Mouse (Mus musculus): ENCODE data around the gene 4933402N03Rik. TPM values are rescaled to one million over a fixed set of nuclear protein-coding genes. Genes with fewer than 3 reads are reported as not detected.

Gene 4933402N03Rik
- not detected in 2 replicates for polyA plus RNA-seq (2015; fragmentation: Nextera tagmentation; extraction: Ambion mirVana)

DNA sequence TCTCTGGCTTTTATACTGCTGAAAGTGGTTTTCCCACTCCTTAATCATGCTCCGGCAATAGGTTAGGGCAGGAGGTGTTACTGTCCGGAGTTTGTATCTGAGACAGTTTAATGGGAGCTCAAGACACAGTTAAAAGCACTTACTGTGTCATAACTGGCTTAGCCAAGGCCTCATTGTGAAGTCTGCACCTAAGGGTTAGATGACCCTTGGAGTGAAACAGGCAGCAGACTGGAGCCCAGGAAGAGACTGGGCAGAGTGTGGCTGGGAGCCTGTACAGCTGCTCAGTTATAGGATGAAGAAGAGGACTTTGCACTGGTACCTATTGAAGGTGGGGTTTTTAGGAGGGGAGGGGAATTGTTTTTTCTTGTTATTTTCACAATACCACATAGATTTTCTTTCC lies at the start of gene 4933402N03Rik:
TSS of gene 4933402N03Rik (minus strand) at position 101 of the 400 bp plus-strand sequence.
- H3K9me3 ChIP-seq = no peaks in the 10 kb centered on the region
- H3K4me3 ChIP-seq = no peak within 1 kb of the TSS
- no peak within 1 kb of the TSS for H3K4me2 ChIP-seq (replicated peaks)
- 93% methylated on average over 2 of the region's 2 CpGs for WGBS
- H3K4me1 ChIP-seq = no peaks in the 10 kb centered on the region
- H3K9ac ChIP-seq (replicated peaks) = no peak within 1 kb of the TSS
- no peak for ATAC-seq (replicated peaks)
- H3K36me3 ChIP-seq = no peaks in the 10 kb centered on the region
- no peak within 1 kb of the TSS for H3K27ac ChIP-seq (replicated peaks)
- no peaks in the 10 kb centered on the region for H3K27me3 ChIP-seq

- WGBS = 95% methylated on average over 14 of the region's 14 CpGs
- H3K4me1 ChIP-seq = no peaks in the 10 kb centered on the region
- no peaks in the 10 kb centered on the region for H3K36me3 ChIP-seq
- no peaks in the 10 kb centered on the region for H3K9me3 ChIP-seq
- no peak overlapping the region for H3K27ac ChIP-seq (replicated peaks)
- H3K4me3 ChIP-seq = no peak overlapping the region
- H3K27me3 ChIP-seq = no peaks in the 10 kb centered on the region
- no peak overlapping the region for H3K4me2 ChIP-seq (replicated peaks)
- H3K9ac ChIP-seq (replicated peaks) = no peak overlapping the region
- no peak for ATAC-seq (replicated peaks)
These were observed 41.9 kb upstream of the 4933402N03Rik start for GRCm38 (mm10) chr7:131187996-131188395.

- Histone ChIP-seq H3K4me2 (replicated peaks) (no peak overlapping the region), H3K27ac (replicated peaks) (no peak overlapping the region), H3K9me3 (no peaks in the 10 kb centered on the region), H3K36me3 (no peaks in the 10 kb centered on the region), H3K9ac (replicated peaks) (no peak overlapping the region), H3K27me3 (no peaks in the 10 kb centered on the region), H3K4me1 (no peaks in the 10 kb centered on the region), H3K4me3 (no peak overlapping the region)
- ATAC-seq (replicated peaks) = no peak
- 78% methylated on average over 8 of the region's 8 CpGs for WGBS
These were observed 40.9 kb upstream of the 4933402N03Rik start for GRCm38 (mm10) chr7:131187047-131187446.

GRCm38 (mm10) chr7:131184339-131184738 lies 38.2 kb upstream of the 4933402N03Rik start:
- Histone ChIP-seq H3K27ac (replicated peaks) (no peak overlapping the region), H3K9me3 (no peaks in the 10 kb centered on the region), H3K4me1 (no peaks in the 10 kb centered on the region), H3K4me3 (no peak overlapping the region), H3K4me2 (replicated peaks) (no peak overlapping the region), H3K27me3 (no peaks in the 10 kb centered on the region), H3K36me3 (no peaks in the 10 kb centered on the region), H3K9ac (replicated peaks) (no peak overlapping the region)
- 69% methylated on average over 8 of the region's 8 CpGs for WGBS
- ATAC-seq (replicated peaks) = no peak

- 27% methylated on average over 4 of the region's 4 CpGs for WGBS
- no peak for ATAC-seq (replicated peaks)
These were observed 36.6 kb upstream of the 4933402N03Rik start for GRCm38 (mm10) chr7:131182685-131183084.

DNA sequence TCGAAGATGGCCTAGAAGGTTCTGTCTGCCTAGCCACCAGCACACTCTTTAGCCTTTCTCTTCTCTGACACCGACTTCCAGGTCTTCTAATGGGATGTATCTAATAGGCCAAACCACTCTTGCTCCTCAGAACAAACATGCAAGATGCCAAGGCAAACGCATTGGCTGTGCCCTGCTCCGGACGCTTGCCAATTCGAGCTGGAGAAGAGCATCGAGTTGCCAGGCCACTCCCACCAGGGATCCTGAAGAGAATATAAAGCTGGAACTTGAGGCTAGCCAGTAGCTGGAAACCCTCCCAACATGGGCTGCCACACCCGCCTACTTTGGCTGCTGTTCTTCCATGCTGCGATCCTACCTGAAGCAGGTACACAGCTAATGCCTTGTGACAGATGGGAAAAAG lies 28.0 kb upstream of the 4933402N03Rik start, which contains the start of gene 5430419D17Rik:
TSS of gene 5430419D17Rik (plus strand) at position 282 of the 400 bp plus-strand sequence.
- no peak within 1 kb of the TSS for H3K9ac ChIP-seq (replicated peaks)
- H3K4me3 ChIP-seq = no peak within 1 kb of the TSS
- H3K36me3 ChIP-seq = no peaks in the 10 kb centered on the region
- no peaks in the 10 kb centered on the region for H3K9me3 ChIP-seq
- WGBS = 88% methylated on average over 9 of the region's 9 CpGs
- ATAC-seq (replicated peaks) = no peak
- H3K27ac ChIP-seq (replicated peaks) = no peak within 1 kb of the TSS
- H3K4me1 ChIP-seq = no peaks in the 10 kb centered on the region
- no peak within 1 kb of the TSS for H3K4me2 ChIP-seq (replicated peaks)
- no peaks in the 10 kb centered on the region for H3K27me3 ChIP-seq

More at GRCm38 (mm10) chr7:131182685-131183084, 36.6 kb upstream of the 4933402N03Rik start:
- Histone ChIP-seq H3K4me1 (no peaks in the 10 kb centered on the region), H3K27me3 (no peaks in the 10 kb centered on the region), H3K9me3 (no peaks in the 10 kb centered on the region), H3K36me3 (no peaks in the 10 kb centered on the region), H3K9ac (replicated peaks) (no peak overlapping the region), H3K27ac (replicated peaks) (no peak overlapping the region), H3K4me2 (replicated peaks) (no peak overlapping the region), H3K4me3 (no peak overlapping the region)

DNA sequence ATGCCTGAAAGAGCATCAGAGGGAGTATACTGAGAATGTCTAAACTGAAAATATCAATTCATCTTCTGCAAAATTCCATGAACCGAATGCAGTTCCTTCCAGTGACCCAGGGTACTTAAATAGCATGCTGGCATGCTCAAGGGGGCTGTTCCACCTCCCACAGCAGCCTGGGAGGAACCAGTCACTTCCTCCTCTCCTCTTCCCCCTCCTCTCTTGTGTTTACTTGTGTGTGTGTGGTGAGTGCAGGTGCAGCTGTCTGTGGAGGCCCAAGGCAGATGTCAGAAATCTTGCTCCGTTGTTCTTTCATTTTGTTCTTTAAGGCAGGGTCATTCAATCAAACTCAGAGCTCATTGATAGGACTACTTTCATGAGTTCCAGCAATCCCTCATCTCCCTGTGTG lies 23.0 kb upstream of the 4933402N03Rik start:
- no peak for ATAC-seq (replicated peaks)
- no peaks in the 10 kb centered on the region for H3K4me1 ChIP-seq
- H3K27ac ChIP-seq (replicated peaks) = no peak overlapping the region
- H3K36me3 ChIP-seq = no peaks in the 10 kb centered on the region
- H3K9ac ChIP-seq (replicated peaks) = no peak overlapping the region
- WGBS = 73% methylated on average over 2 of the region's 2 CpGs
- H3K4me2 ChIP-seq (replicated peaks) = no peak overlapping the region
- H3K9me3 ChIP-seq = no peaks in the 10 kb centered on the region
- no peak overlapping the region for H3K4me3 ChIP-seq
- H3K27me3 ChIP-seq = no peaks in the 10 kb centered on the region

- H3K9ac ChIP-seq (replicated peaks) = no peak overlapping the region
- H3K9me3 ChIP-seq = no peaks in the 10 kb centered on the region
- no peak overlapping the region for H3K27ac ChIP-seq (replicated peaks)
- no peaks in the 10 kb centered on the region for H3K4me1 ChIP-seq
- H3K4me3 ChIP-seq = no peak overlapping the region
- H3K4me2 ChIP-seq (replicated peaks) = no peak overlapping the region
- ATAC-seq (replicated peaks) = no peak
- no peaks in the 10 kb centered on the region for H3K36me3 ChIP-seq
- WGBS = 80% methylated on average over 3 of the region's 3 CpGs
- no peaks in the 10 kb centered on the region for H3K27me3 ChIP-seq
These were observed 21.7 kb upstream of the 4933402N03Rik start for GRCm38 (mm10) chr7:131167771-131168170.

DNA sequence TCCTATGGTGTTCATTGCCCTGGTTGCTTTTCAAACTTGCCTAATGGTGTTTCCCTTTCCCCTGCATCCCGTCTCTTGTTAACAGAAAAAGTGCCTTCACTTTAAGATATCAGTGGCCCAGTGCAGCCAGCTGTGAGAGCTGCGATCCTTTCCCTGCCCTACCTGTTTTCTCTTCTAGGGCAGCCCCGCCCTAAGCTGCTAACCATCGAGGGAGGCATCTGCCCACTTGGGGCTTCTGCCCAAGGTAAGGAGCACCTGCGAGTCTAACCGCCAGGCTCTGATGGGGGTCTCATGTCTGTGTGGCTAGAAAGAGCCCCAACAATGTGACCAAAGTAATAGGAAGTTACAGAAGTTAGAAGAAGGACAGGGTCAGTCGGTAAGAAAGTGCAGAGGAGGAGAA lies 16.1 kb upstream of the 4933402N03Rik start:
- no peak overlapping the region for H3K9ac ChIP-seq (replicated peaks)
- WGBS = 78% methylated on average over 7 of the region's 7 CpGs
- H3K27ac ChIP-seq (replicated peaks) = no peak overlapping the region
- no peaks in the 10 kb centered on the region for H3K4me1 ChIP-seq
- no peak for ATAC-seq (replicated peaks)
- H3K9me3 ChIP-seq = no peaks in the 10 kb centered on the region
- H3K27me3 ChIP-seq = no peaks in the 10 kb centered on the region
- no peak overlapping the region for H3K4me3 ChIP-seq
- no peak overlapping the region for H3K4me2 ChIP-seq (replicated peaks)
- no peaks in the 10 kb centered on the region for H3K36me3 ChIP-seq

DNA sequence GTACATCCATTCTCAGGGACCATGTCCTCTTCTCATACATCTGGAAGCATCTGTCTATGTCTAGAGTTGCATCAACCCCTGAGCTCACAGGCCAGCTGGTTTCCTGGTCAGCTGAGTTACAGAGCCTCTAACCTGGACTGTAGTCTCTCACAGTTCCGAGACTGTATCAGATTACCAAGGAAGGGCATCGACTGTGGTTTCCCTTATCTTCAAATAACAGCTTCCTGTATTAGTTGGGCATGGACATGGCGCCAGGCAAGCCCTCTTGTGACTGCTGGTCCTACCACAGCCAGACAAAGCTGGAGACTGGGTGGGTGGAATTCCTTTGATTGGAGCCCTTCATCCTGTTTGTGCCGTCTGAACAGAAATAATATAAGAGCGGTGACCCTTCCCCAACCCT lies 6.9 kb upstream of the 4933402N03Rik start:
- no peak overlapping the region for H3K4me3 ChIP-seq
- H3K4me2 ChIP-seq (replicated peaks) = no peak overlapping the region
- no peaks in the 10 kb centered on the region for H3K27me3 ChIP-seq
- H3K4me1 ChIP-seq = no peaks in the 10 kb centered on the region
- no peak overlapping the region for H3K27ac ChIP-seq (replicated peaks)
- WGBS = 87% methylated on average over 5 of the region's 5 CpGs
- no peaks in the 10 kb centered on the region for H3K36me3 ChIP-seq
- H3K9ac ChIP-seq (replicated peaks) = no peak overlapping the region
- H3K9me3 ChIP-seq = no peaks in the 10 kb centered on the region
- ATAC-seq (replicated peaks) = no peak

- no peak for ATAC-seq (replicated peaks)
- H3K4me2 ChIP-seq (replicated peaks) = no peak overlapping the region
- H3K9me3 ChIP-seq = no peaks in the 10 kb centered on the region
- no peak overlapping the region for H3K9ac ChIP-seq (replicated peaks)
- H3K27me3 ChIP-seq = no peaks in the 10 kb centered on the region
- H3K4me3 ChIP-seq = no peak overlapping the region
- H3K27ac ChIP-seq (replicated peaks) = no peak overlapping the region
- WGBS = 78% methylated on average over 3 of the region's 3 CpGs
- H3K4me1 ChIP-seq = no peaks in the 10 kb centered on the region
- H3K36me3 ChIP-seq = no peaks in the 10 kb centered on the region
These were observed 4.1 kb upstream of the 4933402N03Rik start for GRCm38 (mm10) chr7:131150179-131150578.

DNA sequence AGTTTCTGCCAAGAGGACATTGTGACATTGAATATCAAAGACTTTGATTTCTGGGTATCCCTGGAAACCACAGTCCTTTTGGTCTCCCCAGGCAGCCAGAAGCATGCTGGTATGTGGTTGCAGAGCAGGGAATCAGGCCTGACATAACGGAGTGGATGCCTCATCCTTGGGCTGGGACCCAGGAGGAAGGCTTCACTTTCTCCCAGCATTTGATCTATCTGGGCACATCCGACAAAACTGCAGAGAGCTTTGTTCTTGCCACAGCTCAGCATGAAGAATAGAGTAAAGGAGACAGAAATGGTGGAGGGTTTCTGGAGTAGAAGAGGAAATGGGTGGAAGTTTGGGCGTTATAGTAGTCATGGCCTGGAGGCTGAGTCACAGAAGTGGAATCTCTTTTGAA lies 12.9 kb downstream of the 4933402N03Rik start:
- no peaks in the 10 kb centered on the region for H3K4me1 ChIP-seq
- no peaks in the 10 kb centered on the region for H3K27me3 ChIP-seq
- no peak for ATAC-seq (replicated peaks)
- H3K9me3 ChIP-seq = no peaks in the 10 kb centered on the region
- H3K4me3 ChIP-seq = no peak overlapping the region
- no peak overlapping the region for H3K9ac ChIP-seq (replicated peaks)
- no peak overlapping the region for H3K27ac ChIP-seq (replicated peaks)
- WGBS = 74% methylated on average over 3 of the region's 3 CpGs
- H3K36me3 ChIP-seq = no peaks in the 10 kb centered on the region
- no peak overlapping the region for H3K4me2 ChIP-seq (replicated peaks)

DNA sequence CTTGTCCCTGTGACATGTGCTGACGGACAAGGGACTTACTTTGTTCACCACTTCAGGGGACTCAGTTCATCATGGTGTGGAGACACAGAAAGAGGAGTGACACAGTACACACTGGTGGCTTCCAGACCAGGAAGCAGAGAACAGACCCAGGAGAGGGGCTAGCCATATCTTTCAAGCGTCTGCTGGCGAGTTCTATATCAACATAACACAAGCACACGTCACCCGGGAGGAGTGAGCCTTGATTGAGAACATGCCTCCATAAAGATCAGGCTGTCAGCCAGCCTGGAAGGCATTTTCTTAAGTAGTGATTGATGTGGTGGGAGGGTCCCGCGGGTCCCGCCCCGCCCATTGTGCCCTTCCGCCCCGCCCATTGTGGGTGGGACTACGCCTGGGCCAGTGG lies 16.1 kb downstream of the 4933402N03Rik start:
- Histone ChIP-seq H3K4me1 (no peaks in the 10 kb centered on the region), H3K36me3 (no peaks in the 10 kb centered on the region), H3K27me3 (no peaks in the 10 kb centered on the region), H3K27ac (replicated peaks) (no peak overlapping the region), H3K9ac (replicated peaks) (no peak overlapping the region), H3K4me3 (no peak overlapping the region), H3K4me2 (replicated peaks) (no peak overlapping the region), H3K9me3 (no peaks in the 10 kb centered on the region)
- no peak for ATAC-seq (replicated peaks)
- WGBS = 77% methylated on average over 12 of the region's 12 CpGs
